Mouse (Mus musculus): ENCODE measurements at regions not wholly inside any gene's neighbourhood (a gene's known extent, or its start where the extent isn't known, plus 50 kb on each side); places are given as distances from the start of the nearest gene placed in this dataset.

DNA sequence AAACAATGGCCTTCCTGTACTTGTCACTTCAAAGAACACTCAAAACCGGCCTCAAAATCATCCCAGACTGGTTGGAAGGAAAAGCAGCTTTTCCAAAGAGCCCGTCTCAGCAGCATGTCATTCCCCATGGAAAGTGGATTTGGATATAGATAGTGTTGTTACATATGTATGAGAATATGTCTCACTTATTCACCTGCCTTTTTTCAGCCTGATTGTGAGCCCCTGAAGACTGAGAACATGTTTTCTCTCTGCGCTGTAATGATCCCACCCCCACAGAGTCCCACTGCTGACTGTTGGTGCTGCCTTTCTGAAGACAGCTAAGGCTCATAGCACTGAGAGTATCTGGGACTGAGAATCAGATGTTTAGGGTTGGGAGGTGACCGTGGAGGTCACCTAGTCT, 251.9 kb upstream of the G2e3 start:
- TF ChIP-seq E2F4 (IDR thresholded peaks at IDR 0.05; ENCODE audit: borderline replicate concordance, low read depth, low read length) (no peak), EP300 (IDR thresholded peaks at IDR 0.05; ENCODE audit: low read depth in 1 of 2, low read length in 2 of 2) (no peak), UBTF (IDR thresholded peaks at IDR 0.05; ENCODE audit: borderline replicate concordance, insufficient read depth, low read depth, low read length) (no peak), BHLHE40 (IDR thresholded peaks at IDR 0.05; ENCODE audit: borderline replicate concordance, low read depth, low read length) (no peak), CTCF (IDR thresholded peaks at IDR 0.05 in 2 of 3, conservative IDR thresholded peaks at IDR 0.05 in 1 of 3; ENCODE audit: control insufficient read depth in 1 of 3, insufficient read depth in 1 of 3, low read depth in 2 of 3, low read length in 3 of 3, poor library complexity in 1 of 3, severe bottlenecking in 1 of 3) (no peak), CHD2 (IDR thresholded peaks at IDR 0.05; ENCODE audit: low read length) (no peak), POLR2AphosphoS2 (IDR thresholded peaks at IDR 0.05; ENCODE audit: low read length) (no peak)

Data from MEL (cell line).